Comparison of ENCODE assay signal across 27 mouse cellular contexts in genomic region chr16:91386419-91387120, GRCm38 (mm10). TPM values are rescaled to one million over a fixed set of nuclear protein-coding genes. Genes with fewer than 3 reads are reported as not detected.
A peak's percentile ranks its signal among the peaks of the same experiment; 100 is the strongest.
DNase-seq lines count a peak whose midpoint lies in the region; ATAC-seq and TF ChIP-seq lines count a peak whose summit lies in the region.
"Had no signal": no experiment of that assay in that cellular context is flagged by ENCODE, and none has a peak within 500 bp of the region (broad histone marks: within the 10 kb centered on the region; RNA-seq: fewer than 3 reads in every experiment).

No protein-coding gene starts in this region.

- H3K4me2 ChIP-seq in heart, embryonic 15.5 days = no peak overlapping the region
- no peak overlapping the region for H3K4me2 ChIP-seq in lung, postnatal 0 days (replicated peaks; ENCODE audit: low read depth, low read length)
- H3K4me2 ChIP-seq in liver, embryonic 15.5 days = no peak overlapping the region
- H3K4me2 ChIP-seq: embryonic facial prominence, embryonic 12.5 days; heart, embryonic 13.5 days; hindbrain, embryonic 13.5 days; limb, embryonic 12.5 days; midbrain, embryonic 15.5 days; stomach, embryonic 15.5 days had no signal

- no peak overlapping the region for H3K9ac ChIP-seq in heart, embryonic 15.5 days
- H3K9ac ChIP-seq in lung, postnatal 0 days (replicated peaks; ENCODE audit: low read depth) = no peak overlapping the region
- H3K9ac ChIP-seq in liver, embryonic 15.5 days = no peak overlapping the region
- H3K9ac ChIP-seq: embryonic facial prominence, embryonic 12.5 days; forebrain, postnatal 0 days; heart, embryonic 13.5 days; hindbrain, embryonic 13.5 days; limb, embryonic 12.5 days; midbrain, embryonic 15.5 days; stomach, embryonic 15.5 days had no signal

- no peak for ATAC-seq in heart, embryonic 15.5 days (replicated peaks; ENCODE audit: insufficient number of reproducible peaks, insufficient read depth, low FRiP score, low read depth)
- no peak for ATAC-seq in lung, postnatal 0 days
- ATAC-seq in liver, embryonic 15.5 days (ENCODE audit: insufficient read depth) = no peak
- ATAC-seq: forebrain, postnatal 0 days; midbrain, embryonic 15.5 days had no signal

- H3K27me3 ChIP-seq in heart, embryonic 15.5 days = no peaks in the 10 kb centered on the region
- H3K27me3 ChIP-seq in lung, postnatal 0 days (replicated peaks; ENCODE audit: insufficient read depth, low read length) = no peaks in the 10 kb centered on the region
- H3K27me3 ChIP-seq in liver, embryonic 15.5 days = no peaks in the 10 kb centered on the region
- H3K27me3 ChIP-seq: embryonic facial prominence, embryonic 12.5 days; heart, embryonic 13.5 days; hindbrain, embryonic 13.5 days; limb, embryonic 12.5 days; midbrain, embryonic 15.5 days; stomach, embryonic 15.5 days had no signal

- intact Hi-C loops in heart, postnatal 36 days (cut with DNase I) = loop anchor here (2.0 kb wide), 2 partner anchors 18 to 24 kb away; no protein-coding TSS in a partner anchor

- H3K27ac ChIP-seq in heart, embryonic 15.5 days = 0 out of 2 replicates have a peak overlapping the region, but pooled peaks have one; percentile 62
- H3K27ac ChIP-seq in lung, postnatal 0 days (ENCODE audit: low read length) = 0 out of 2 replicates have a peak overlapping the region, but pooled peaks have one; percentile 74
- H3K27ac ChIP-seq in liver, embryonic 15.5 days (replicated peaks) = peak overlapping the region; percentile 63
- H3K27ac ChIP-seq: embryonic facial prominence, embryonic 12.5 days; hindbrain, embryonic 13.5 days; limb, embryonic 12.5 days; midbrain, embryonic 15.5 days; stomach, embryonic 15.5 days had no signal

- no peak for TF ChIP-seq EP300 in lung, postnatal 0 days (IDR thresholded peaks at IDR 0.05)

- WGBS in heart, embryonic 15.5 days = 91% methylated on average over 10 of the region's 10 CpGs
- 85% methylated on average over 10 of the region's 10 CpGs for WGBS in lung, postnatal 0 days
- WGBS in liver, embryonic 15.5 days (ENCODE audit: insufficient replicate concordance) = 81% methylated on average over 10 of the region's 10 CpGs

- TF ChIP-seq CTCF in lung, postnatal 0 days (IDR thresholded peaks at IDR 0.05) = no peak

- no peaks in the 10 kb centered on the region for H3K9me3 ChIP-seq in heart, embryonic 15.5 days (replicated peaks)
- no peaks in the 10 kb centered on the region for H3K9me3 ChIP-seq in lung, postnatal 0 days (ENCODE audit: low read length)
- no peaks in the 10 kb centered on the region for H3K9me3 ChIP-seq in liver, embryonic 15.5 days (replicated peaks)
- H3K9me3 ChIP-seq: embryonic facial prominence, embryonic 12.5 days; hindbrain, embryonic 13.5 days; midbrain, embryonic 15.5 days; stomach, embryonic 15.5 days had no signal

- H3K36me3 ChIP-seq in heart, embryonic 15.5 days = peaks cover 47% of the 10 kb centered on the region
- 0 out of 2 replicates have a peak, but pooled peaks cover 15% of the 10 kb centered on the region for H3K36me3 ChIP-seq in lung, postnatal 0 days (ENCODE audit: insufficient read depth, low read length)
- peaks cover 93% of the 10 kb centered on the region for H3K36me3 ChIP-seq in liver, embryonic 15.5 days (replicated peaks)

- DNase-seq in heart, postnatal 36 days = no peak
- DNase-seq in lung, postnatal 0 days (ENCODE audit: low spot score) = no peak
- no peak for DNase-seq in lung, postnatal 14 days
- no peak for DNase-seq in kidney, adult 18-20 months
- no peak for DNase-seq in adrenal gland, adult 2 months
- DNase-seq: adrenal gland, postnatal 36 days; cerebellum, adult 2 months; cerebellum, postnatal 25 days; forebrain, postnatal 0 days; kidney, adult 9 months; kidney, postnatal 25 days; lung, adult 18-20 months; lung, postnatal 36 days; thymus, postnatal 36 days had no signal

- H3K4me3 ChIP-seq in heart, embryonic 15.5 days = no peak overlapping the region
- no peak overlapping the region for H3K4me3 ChIP-seq in lung, postnatal 0 days (ENCODE audit: low read depth, low read length)
- no peak overlapping the region for H3K4me3 ChIP-seq in liver, embryonic 15.5 days (replicated peaks)
- H3K4me3 ChIP-seq: embryonic facial prominence, embryonic 12.5 days; heart, embryonic 13.5 days; hindbrain, embryonic 13.5 days; limb, embryonic 12.5 days; midbrain, embryonic 15.5 days; stomach, embryonic 15.5 days had no signal

- H3K4me1 ChIP-seq in heart, embryonic 15.5 days (replicated peaks) = no peaks in the 10 kb centered on the region; the same call in 1 of the 2 replicates
- H3K4me1 ChIP-seq in lung, postnatal 0 days (ENCODE audit: insufficient read depth, low read depth, low read length) = no peaks in the 10 kb centered on the region; the same call in none of the 2 replicates
- H3K4me1 ChIP-seq in liver, embryonic 15.5 days (replicated peaks) = peaks cover 35% of the 10 kb centered on the region
- H3K4me1 ChIP-seq: embryonic facial prominence, embryonic 12.5 days; hindbrain, embryonic 13.5 days; limb, embryonic 12.5 days; midbrain, embryonic 15.5 days had no signal

RNA-seq across cellular contexts. Expression of gene Gm21970, which starts 5.0 kb away (rescaled TPM):
- polyA plus RNA-seq in heart, embryonic 15.5 days (2015; fragmentation: Nextera tagmentation; extraction: Ambion mirVana) = not detected in 2 replicates
- under 1 TPM in 1 of 2 experiments, not detected in 1; 0.47 TPM for total RNA-seq in heart, postnatal 36 days (2021)
- polyA plus RNA-seq in lung, postnatal 0 days (2015; fragmentation: Nextera tagmentation; extraction: Ambion mirVana) = 0.45 TPM in 1 of 2 replicates, not detected in the other
- 0.31 TPM in 1 of 2 replicates, not detected in the other for polyA plus RNA-seq in liver, embryonic 15.5 days (2015; fragmentation: Nextera tagmentation; extraction: Ambion mirVana)
- under 1 TPM in 1 of 2 experiments, not detected in 1; 0.69 TPM for total RNA-seq in adrenal gland, adult 2 months (2021)
- not detected in 2 replicates for polyA plus RNA-seq in adrenal gland, adult 2 months (2012; rRNA removed)
- total RNA-seq: adrenal gland, postnatal 36 days; ES-E14; forebrain, postnatal 0 days; gastrocnemius, postnatal 4 days; heart, postnatal 25 days; left cerebral cortex, postnatal 14 days had no signal
- polyA plus RNA-seq: cerebellum, adult 2 months; embryonic facial prominence, embryonic 12.5 days; forebrain, postnatal 0 days; heart, embryonic 13.5 days; hindbrain, embryonic 13.5 days; limb, embryonic 12.5 days; midbrain, embryonic 15.5 days; neural tube, embryonic 14.5 days; stomach, embryonic 15.5 days had no signal

RNA-seq across cellular contexts. Expression of gene Ifnar2, which starts 14.0 kb away (rescaled TPM):
- 52.5 and 58.9 TPM in 2 replicates for polyA plus RNA-seq in heart, embryonic 15.5 days (2015; fragmentation: Nextera tagmentation; extraction: Ambion mirVana)
- total RNA-seq in heart, postnatal 36 days (2021) = 10 to 100 TPM; 39.7 to 40.4 TPM
- 94.1 and 104 TPM in 2 replicates for polyA plus RNA-seq in lung, postnatal 0 days (2015; fragmentation: Nextera tagmentation; extraction: Ambion mirVana)
- 86.9 and 90.8 TPM in 2 replicates for polyA plus RNA-seq in liver, embryonic 15.5 days (2015; fragmentation: Nextera tagmentation; extraction: Ambion mirVana)
- total RNA-seq in adrenal gland, adult 2 months (2021) = 100 to 1,000 TPM; 112 to 134 TPM
- polyA plus RNA-seq in adrenal gland, adult 2 months (2012; rRNA removed) = 225 and 282 TPM in 2 replicates

RNA-seq across cellular contexts. Expression of gene Il10rb, which starts 19.4 kb away (rescaled TPM):
- 57.9 and 58.9 TPM in 2 replicates for polyA plus RNA-seq in heart, embryonic 15.5 days (2015; fragmentation: Nextera tagmentation; extraction: Ambion mirVana)
- total RNA-seq in heart, postnatal 36 days (2021) = 100 to 1,000 TPM; 113 to 116 TPM
- 90.5 and 106 TPM in 2 replicates for polyA plus RNA-seq in lung, postnatal 0 days (2015; fragmentation: Nextera tagmentation; extraction: Ambion mirVana)
- polyA plus RNA-seq in liver, embryonic 15.5 days (2015; fragmentation: Nextera tagmentation; extraction: Ambion mirVana) = 29.9 and 34.7 TPM in 2 replicates
- total RNA-seq in adrenal gland, adult 2 months (2021) = 100 to 1,000 TPM; 255 to 258 TPM
- 97.1 and 107 TPM in 2 replicates for polyA plus RNA-seq in adrenal gland, adult 2 months (2012; rRNA removed)
